Mouse (Mus musculus) hindbrain, embryonic 14.5 days (tissue): ENCODE results near the gene Apom. TPM values are rescaled to one million over a fixed set of nuclear protein-coding genes. Genes with fewer than 3 reads are reported as not detected.

ENCODE experiments used
- ATAC-seq: fragments of 200-750 bp; cut with Nextera tagmentation; 2 replicates; pipeline ENCODE4 v1.8.0; 2017; ENCODE audit warnings: moderate number of reproducible peaks, mild to moderate bottlenecking, moderate TSS enrichment, moderate library complexity; ENCODE audit not compliant: low FRiP score
- DNase-seq: peaks from one replicate; pipeline ENCODE4 v3.0.0-alpha.2; 2015; ENCODE audit warnings: low spot score
- H3K27ac ChIP-seq: fragments of 300-500 bp; sonication (generic); 2 replicates; pipeline ENCODE4 v1.5.1; 2014; ENCODE audit warnings: mild to moderate bottlenecking, moderate library complexity
- H3K27me3 ChIP-seq: fragments of 300-500 bp; sonication (generic); 2 replicates; pipeline ENCODE4 v1.6.1; 2014; ENCODE audit warnings: mild to moderate bottlenecking, low read length, mixed read lengths; ENCODE audit not compliant: control insufficient read depth, insufficient read depth
- H3K36me3 ChIP-seq: fragments of 300-500 bp; sonication (generic); replicated peaks from 2 replicates; pipeline ENCODE4 v1.6.1; 2014; ENCODE audit not compliant: control insufficient read depth, insufficient read depth
- H3K4me1 ChIP-seq: fragments of 300-500 bp; sonication (generic); replicated peaks from 2 replicates; pipeline ENCODE4 v1.6.1; 2014; ENCODE audit warnings: antibody characterized with exemption, low read length, mixed read lengths; ENCODE audit not compliant: control insufficient read depth, insufficient read depth
- H3K4me2 ChIP-seq: fragments of 300-500 bp; sonication (generic); replicated peaks from 2 replicates; pipeline ENCODE4 v1.6.1; 2014; ENCODE audit warnings: mild to moderate bottlenecking, moderate library complexity
- H3K4me3 ChIP-seq: fragments of 300-500 bp; sonication (generic); replicated peaks from 2 replicates; pipeline ENCODE4 v1.5.1; 2014; ENCODE audit warnings: mild to moderate bottlenecking, low read length
- H3K9ac ChIP-seq: fragments of 300-500 bp; sonication (generic); 2 replicates; pipeline ENCODE4 v1.6.1; 2014
- H3K9me3 ChIP-seq: fragments of 300-500 bp; sonication (generic); 2 replicates; pipeline ENCODE4 v1.6.1; 2016; ENCODE audit warnings: low read length; ENCODE audit not compliant: control insufficient read depth
- WGBS: fragments of 180-500 bp; shearing (Covaris S2); extraction: QIAGEN DNeasy Blood & Tissue Kit; methylation state at CpG from one replicate; pipeline ENCODE4 v1.1.7; 2014; 5-methylcytosine and 5-hydroxymethylcytosine counted together
- polyA plus RNA-seq: library from polyadenylated mRNA; unstranded; fragments of >200 nt; fragmentation: Nextera tagmentation; extraction: Ambion mirVana; gene quantifications from 2 replicates; pipeline ENCODE4 v1.2.1, GENCODE M21; 2014

Gene Apom
- polyA plus RNA-seq, 1 experiment from 2014 or later, result 0.39 TPM

DNA sequence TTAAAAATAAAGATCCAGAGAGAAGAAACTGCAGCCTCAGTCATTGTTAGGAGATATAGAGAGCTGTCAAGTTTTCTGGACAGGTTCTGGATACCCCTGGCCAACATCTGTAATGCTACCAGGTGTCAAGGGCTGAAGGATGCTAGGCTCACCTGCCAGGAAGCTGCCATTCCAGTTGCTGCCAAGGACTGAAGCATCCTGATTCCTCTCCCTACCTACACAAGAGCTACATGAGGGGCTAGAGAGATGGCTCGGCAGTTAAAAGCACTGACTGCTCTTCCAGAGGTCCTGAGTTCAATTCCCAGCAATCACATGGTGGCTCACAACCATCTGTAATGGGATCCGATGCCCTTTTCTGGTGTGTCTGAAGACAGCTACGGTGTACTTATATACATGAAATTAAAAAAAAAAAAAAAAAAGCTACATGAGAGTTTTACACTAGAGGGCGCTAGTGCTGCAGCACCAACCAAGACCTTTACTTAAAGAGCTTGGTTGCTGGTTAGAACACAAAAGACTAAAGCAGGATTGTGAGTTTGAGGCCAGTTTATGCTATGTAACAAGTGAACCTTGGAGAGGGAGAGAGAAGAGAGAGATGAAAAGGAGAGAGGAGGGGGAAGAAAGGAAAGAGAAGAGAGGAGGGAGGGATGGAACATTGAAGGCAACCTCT, 36.8 kb upstream of the Apom start:
- Histone ChIP-seq H3K9me3 (no peaks in the 10 kb centered on the region), H3K27ac (no peak overlapping the region), H3K36me3 (no peaks in the 10 kb centered on the region), H3K4me3 (no peak overlapping the region), H3K4me1 (peaks cover 10% of the 10 kb centered on the region), H3K27me3 (no peaks in the 10 kb centered on the region), H3K9ac (peak overlapping the region; percentile 31; the same call in 1 of the 2 replicates), H3K4me2 (no peak overlapping the region)
- DNase-seq, result peak; percentile 87
- ATAC-seq, result no peak
- WGBS, result 28% methylated on average over 4 of the region's 4 CpGs

DNA sequence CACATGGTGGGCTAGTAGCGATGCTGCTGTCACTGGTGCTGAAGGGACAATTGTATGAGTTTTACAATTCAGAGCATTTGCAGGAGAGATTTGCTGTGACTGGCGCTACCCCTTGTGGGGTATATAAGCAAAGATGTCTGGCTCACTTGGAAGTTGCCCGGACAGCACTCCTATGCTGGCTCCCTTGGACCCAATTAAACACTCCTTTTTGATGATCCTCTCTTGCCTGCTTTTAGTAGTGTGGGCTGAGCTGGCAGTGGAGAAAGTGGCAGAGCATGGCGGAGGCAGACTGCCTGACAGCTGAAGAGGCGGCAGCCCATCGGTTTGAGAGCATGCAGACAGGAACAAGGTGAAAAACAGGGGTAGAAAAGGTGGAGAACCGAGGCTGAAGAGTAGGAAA, 35.9 kb upstream of the Apom start:
- ATAC-seq, result no peak
- WGBS, result 91% methylated on average over 7 of the region's 7 CpGs

DNA sequence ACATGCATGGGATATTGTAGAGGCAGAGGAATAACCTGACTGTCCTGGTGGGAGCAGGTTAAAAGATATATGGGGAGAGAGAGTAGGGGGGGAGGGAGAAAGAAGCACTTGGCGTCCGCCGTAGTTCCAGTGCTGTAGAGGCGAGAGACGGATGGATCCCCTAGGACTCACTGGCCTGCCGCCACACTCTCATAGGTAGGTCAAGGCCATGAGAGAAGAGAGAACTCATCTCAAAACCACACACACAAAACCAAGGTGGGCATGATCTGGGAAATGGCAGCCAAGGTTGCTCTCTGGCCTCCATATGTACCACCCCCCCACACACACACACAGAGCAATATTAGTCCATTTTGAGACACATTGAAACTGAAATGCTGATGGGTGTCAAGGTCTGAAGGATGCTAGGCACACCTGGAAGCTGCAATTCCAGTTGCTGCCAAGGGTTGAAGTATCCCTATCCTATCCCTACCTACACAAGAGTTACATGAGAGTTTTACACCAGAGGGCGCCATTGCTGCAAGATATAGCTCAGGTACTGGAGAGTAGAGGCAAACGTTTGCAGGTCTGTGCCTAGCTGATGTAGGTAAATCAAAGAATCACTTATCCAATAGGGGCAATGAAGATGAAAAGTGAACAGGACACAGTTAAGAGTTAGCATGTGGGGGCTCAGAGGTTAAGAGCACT, 34.6 kb upstream of the Apom start:
- Histone ChIP-seq H3K27ac (peak overlapping the region; percentile 98), H3K9ac (peak overlapping the region; percentile 58), H3K27me3 (no peaks in the 10 kb centered on the region), H3K4me3 (peak overlapping the region; percentile 100), H3K4me2 (peak overlapping the region; percentile 98), H3K36me3 (peaks cover 13% of the 10 kb centered on the region), H3K9me3 (no peaks in the 10 kb centered on the region), H3K4me1 (peaks cover 27% of the 10 kb centered on the region)
- DNase-seq (peak; percentile 80), ATAC-seq (no peak)
- WGBS, result 64% methylated on average over 8 of the region's 8 CpGs

More for the DNA sequence above, 35.9 kb upstream of the Apom start:
- Histone ChIP-seq H3K4me3 (no peak overlapping the region), H3K4me2 (no peak overlapping the region), H3K4me1 (peaks cover 16% of the 10 kb centered on the region), H3K27me3 (no peaks in the 10 kb centered on the region), H3K9ac (no peak overlapping the region), H3K9me3 (no peaks in the 10 kb centered on the region), H3K36me3 (0 out of 2 replicates have a peak, but pooled peaks cover 2% of the 10 kb centered on the region), H3K27ac (no peak overlapping the region)
- DNase-seq, result no peak

DNA sequence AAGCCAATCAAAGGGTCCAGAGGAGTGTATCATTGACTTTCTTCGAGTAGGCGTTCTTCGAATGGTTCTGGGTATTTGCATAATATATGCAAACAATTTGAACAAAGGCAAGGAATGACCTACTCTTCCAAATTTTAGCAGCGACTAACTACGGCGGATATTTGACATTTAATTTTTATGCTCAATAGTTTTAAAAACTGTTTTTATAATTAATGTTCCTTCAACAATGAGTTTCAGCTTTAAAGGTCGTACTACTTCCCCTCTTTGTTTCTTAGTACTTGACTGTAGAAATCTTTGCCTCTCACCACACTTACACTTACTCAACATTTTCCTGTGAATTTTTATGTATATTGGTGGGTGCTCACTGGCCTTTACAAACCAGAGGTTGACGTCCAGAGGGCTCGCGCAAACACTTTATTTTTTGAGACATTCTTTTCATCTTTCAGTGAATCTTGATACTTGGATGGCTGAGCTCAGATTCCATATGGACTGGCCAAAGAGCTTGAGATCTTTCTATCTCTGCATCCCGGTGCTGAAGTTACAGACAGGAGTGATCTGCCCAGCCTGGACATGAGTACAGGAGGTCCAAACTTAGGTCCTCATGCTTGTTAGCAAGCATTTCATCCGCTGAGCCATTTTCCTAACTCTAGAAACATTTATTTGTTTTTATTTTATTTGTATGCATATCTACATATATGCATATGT, 33.8 kb upstream of the Apom start:
- Histone ChIP-seq H3K9me3 (no peaks in the 10 kb centered on the region), H3K9ac (peak overlapping the region; percentile 58), H3K4me2 (peak overlapping the region; percentile 98), H3K27ac (peak overlapping the region; percentile 98), H3K4me1 (peaks cover 27% of the 10 kb centered on the region), H3K36me3 (peaks cover 22% of the 10 kb centered on the region), H3K4me3 (peak overlapping the region; percentile 100), H3K27me3 (no peaks in the 10 kb centered on the region)
- WGBS, result 21% methylated on average over 12 of the region's 12 CpGs
- no peak; the same call in 1 of the 2 replicates for ATAC-seq
- no peak for DNase-seq

DNA sequence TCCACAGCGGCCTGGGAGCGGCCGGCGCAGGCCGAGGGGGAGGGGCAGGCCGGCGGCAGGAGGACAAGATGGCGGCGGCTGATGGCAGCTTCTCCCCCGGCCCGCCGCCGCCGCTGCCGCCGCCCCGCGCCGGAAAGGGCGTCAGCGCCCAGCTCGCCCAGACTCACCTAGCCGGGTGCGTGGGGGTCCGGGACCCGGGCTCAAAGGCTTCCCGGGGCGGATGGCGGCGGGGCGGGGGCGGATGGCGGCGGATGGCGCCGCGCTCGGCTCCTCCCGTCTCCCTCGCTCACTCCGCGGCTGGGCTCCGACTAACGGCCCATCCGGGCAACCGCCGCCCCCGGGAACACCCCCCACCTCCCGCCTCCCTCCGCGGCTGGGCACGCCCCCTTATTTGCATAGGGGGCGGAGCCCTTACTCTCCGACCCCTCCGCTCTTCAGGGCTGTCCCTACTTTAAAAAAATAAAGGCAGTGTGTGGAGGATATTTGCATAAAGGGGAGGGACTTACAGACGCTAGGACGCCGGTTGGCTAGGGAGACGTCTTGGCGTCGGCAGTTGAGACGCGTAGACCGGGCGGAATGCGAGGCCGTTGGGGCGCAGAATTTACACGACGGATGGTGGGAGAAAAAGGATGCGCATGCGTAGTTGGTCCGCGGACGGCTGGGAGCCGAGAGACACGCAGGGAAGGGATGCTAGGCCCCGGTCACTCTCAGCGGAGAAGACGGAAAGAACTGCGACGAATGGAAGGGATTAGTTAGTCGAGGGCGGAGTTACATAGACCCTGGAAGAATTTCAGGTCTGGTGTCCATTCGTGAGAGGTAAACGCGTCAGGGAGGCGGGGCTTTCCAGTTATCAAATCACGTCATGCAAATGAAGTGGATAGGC, 33.0 kb upstream of the Apom start, which contains the start of gene Prrc2a:
Prrc2a (minus strand) TSS at position 330 of the 883 bp plus-strand sequence.
- under 1% methylated on average over 55 of the region's 89 CpGs for WGBS
- ATAC-seq (peak; percentile 94), DNase-seq (peak; percentile 99)
- H3K9ac ChIP-seq, result peak within 1 kb of the TSS; percentile 100
- peaks cover 27% of the 10 kb centered on the region for H3K4me1 ChIP-seq
- no peaks in the 10 kb centered on the region for H3K9me3 ChIP-seq
- no peaks in the 10 kb centered on the region for H3K27me3 ChIP-seq
- peak within 1 kb of the TSS; percentile 98 for H3K27ac ChIP-seq
- H3K4me2 ChIP-seq, result peak within 1 kb of the TSS; percentile 98
- peak within 1 kb of the TSS; percentile 100 for H3K4me3 ChIP-seq
- peaks cover 30% of the 10 kb centered on the region for H3K36me3 ChIP-seq

GRCm38 (mm10) chr17:35164218-35164567, 32.3 kb upstream of the Apom start:
- peak overlapping the region; percentile 100 for H3K4me3 ChIP-seq
- WGBS, result under 1% methylated on average over 19 of the region's 28 CpGs
- H3K4me1 ChIP-seq, result peaks cover 27% of the 10 kb centered on the region
- H3K27ac ChIP-seq, result peak overlapping the region; percentile 98
- peak overlapping the region; percentile 98 for H3K4me2 ChIP-seq
- peaks cover 36% of the 10 kb centered on the region for H3K36me3 ChIP-seq
- H3K9ac ChIP-seq, result peak overlapping the region; percentile 100
- H3K27me3 ChIP-seq, result no peaks in the 10 kb centered on the region
- ATAC-seq, result no peak
- DNase-seq, result no peak
- no peaks in the 10 kb centered on the region for H3K9me3 ChIP-seq

GRCm38 (mm10) chr17:35163326-35164081, 31.7 kb upstream of the Apom start:
- 11% methylated on average over 8 of the region's 8 CpGs for WGBS
- ATAC-seq (no peak), DNase-seq (no peak)
- Histone ChIP-seq H3K4me2 (peak overlapping the region; percentile 98), H3K27ac (peak overlapping the region; percentile 98), H3K4me3 (peak overlapping the region; percentile 100), H3K9me3 (no peaks in the 10 kb centered on the region), H3K9ac (peak overlapping the region; percentile 100), H3K36me3 (peaks cover 43% of the 10 kb centered on the region), H3K27me3 (no peaks in the 10 kb centered on the region), H3K4me1 (peaks cover 27% of the 10 kb centered on the region)

DNA sequence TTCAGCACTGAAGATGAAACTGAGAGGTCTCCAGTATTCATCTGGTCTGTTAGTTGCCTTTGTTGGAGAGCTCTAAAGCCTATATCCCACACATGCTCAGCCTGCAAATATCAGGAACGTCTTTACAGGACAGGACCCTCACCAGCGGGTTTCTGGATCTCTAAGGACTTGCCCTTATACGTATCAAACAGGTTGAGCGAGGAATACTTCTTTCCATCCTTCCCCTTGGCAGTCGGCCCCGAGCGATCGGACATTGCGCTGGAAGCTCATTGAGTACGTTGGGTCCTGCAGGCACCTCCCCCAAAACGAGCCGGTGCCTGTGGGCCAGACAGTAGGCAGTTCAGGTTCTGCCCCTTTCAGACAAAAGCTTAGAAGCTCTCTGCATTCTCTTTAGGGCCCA, 30.9 kb upstream of the Apom start:
- Histone ChIP-seq H3K4me2 (peak overlapping the region; percentile 98), H3K27me3 (no peaks in the 10 kb centered on the region), H3K4me1 (peaks cover 27% of the 10 kb centered on the region), H3K4me3 (peak overlapping the region; percentile 100), H3K9ac (peak overlapping the region; percentile 100), H3K9me3 (no peaks in the 10 kb centered on the region), H3K36me3 (peaks cover 51% of the 10 kb centered on the region), H3K27ac (no peak overlapping the region)
- no peak for ATAC-seq
- no peak for DNase-seq
- 45% methylated on average over 12 of the region's 12 CpGs for WGBS
